Mouse (Mus musculus): ENCODE measurements at regions not wholly inside any gene's neighbourhood (a gene's known extent, or its start where the extent isn't known, plus 50 kb on each side); places are given as distances from the start of the nearest gene placed in this dataset.

GRCm38 (mm10) chr3:58091466-58092176 lies 243.7 kb upstream of the Pfn2 start:
- no peak for TF ChIP-seq CTCF (IDR thresholded peaks at IDR 0.05; ENCODE audit: low read depth)
- no peak for TF ChIP-seq EP300 (IDR thresholded peaks at IDR 0.05; ENCODE audit: low read depth)

All from heart, postnatal 0 days (tissue).